Mouse (Mus musculus) small intestine, adult 2 months (tissue): ENCODE data around the gene Dffb.

ENCODE experiments used
- CTCF ChIP-seq: fragments of 200-500 bp; IDR thresholded peaks from 2 replicates; pipeline ENCODE4 v1.5.1; 2012; ENCODE audit warnings: low read depth, mild to moderate bottlenecking, control low read depth, inconsistent platforms, low read length, moderate library complexity, mixed read lengths; ENCODE audit not compliant: insufficient replicate concordance, insufficient read length; ENCODE audit errors: extremely low read depth
- POLR2A ChIP-seq: fragments of 200-500 bp; IDR thresholded peaks from 2 replicates; pipeline ENCODE4 v1.6.1; 2012; ENCODE audit warnings: low read depth, mild to moderate bottlenecking, control low read depth, inconsistent platforms, low read length, moderate library complexity

GRCm38 (mm10) chr4:153920517-153921233 is 54.3 kb downstream of the Dffb start:
- TF ChIP-seq POLR2A, result no peak
- TF ChIP-seq CTCF, result no peak
